Mouse (Mus musculus) G1E (cell line): ENCODE results near the gene Gpr68.

Source experiments
- CTCF ChIP-seq: IDR thresholded peaks from 2 replicates; pipeline ENCODE4 v1.5.1; 2012; ENCODE audit warnings: low read depth, low read length, inconsistent platforms, mixed read lengths
- GATA1 ChIP-seq: IDR thresholded peaks from 2 replicates; pipeline ENCODE4 v1.6.1; 2012; ENCODE audit warnings: borderline replicate concordance, low read length, inconsistent platforms, mixed read lengths
- GATA2 ChIP-seq: IDR thresholded peaks from 2 replicates; pipeline ENCODE4 v1.6.1; 2012; ENCODE audit warnings: low read depth, low read length, inconsistent platforms, borderline replicate concordance
- TAL1 ChIP-seq: conservative IDR thresholded peaks from 2 replicates; pipeline ENCODE4 v1.6.1; 2012; ENCODE audit warnings: low read depth, low read length, inconsistent platforms, mixed read lengths

- TF ChIP-seq CTCF = no peak
- TF ChIP-seq GATA1 = no peak
- no peak for TF ChIP-seq GATA2
- TF ChIP-seq TAL1 = no peak
Measured at GRCm38 (mm10) chr12:100937441-100938360, 29.7 kb upstream of the Gpr68 start.
